Mouse (Mus musculus) brain, embryonic 14.5 days (tissue): ENCODE data around the gene Pnck.

Experiments
- CTCF ChIP-seq: fragments of 200-500 bp; IDR thresholded peaks from 2 replicates; pipeline ENCODE4 v1.5.1; 2012; ENCODE audit warnings: inconsistent platforms, mild to moderate bottlenecking, moderate library complexity, borderline replicate concordance; ENCODE audit not compliant: insufficient read depth, insufficient read length; ENCODE audit errors: extremely low read depth
- POLR2A ChIP-seq: fragments of 200-500 bp; IDR thresholded peaks from 2 replicates; pipeline ENCODE4 v1.6.1; 2012; ENCODE audit warnings: mild to moderate bottlenecking, inconsistent platforms, borderline replicate concordance; ENCODE audit not compliant: poor library complexity, insufficient read depth, insufficient read length, severe bottlenecking; ENCODE audit errors: extremely low read depth

- no peak for TF ChIP-seq CTCF
- no peak for TF ChIP-seq POLR2A
These were observed 13.7 kb upstream of the Pnck start for GRCm38 (mm10) chrX:73673619-73673967.
